Mouse (Mus musculus) midbrain, postnatal 0 days (tissue): ENCODE measurements around the gene Ntm. TPM values are rescaled to one million over a fixed set of nuclear protein-coding genes. Genes with fewer than 3 reads are reported as not detected.

Experiments used
- ATAC-seq: fragments of 200-750 bp; cut with Nextera tagmentation; 2 replicates; pipeline ENCODE4 v1.8.0; 2017; ENCODE audit warnings: moderate number of reproducible peaks, mild to moderate bottlenecking, moderate TSS enrichment, moderate library complexity; ENCODE audit not compliant: low FRiP score
- DNase-seq: peaks from one replicate; pipeline ENCODE4 v3.0.0-alpha.2; 2015; ENCODE audit warnings: low spot score
- H3K27ac ChIP-seq: fragments of 300-500 bp; sonication (generic); 2 replicates; pipeline ENCODE4 v1.5.1; 2014; ENCODE audit warnings: low read depth, mild to moderate bottlenecking, low read length, mixed read lengths
- H3K27me3 ChIP-seq: fragments of 300-500 bp; sonication (generic); 2 replicates; pipeline ENCODE4 v1.6.1; 2014; ENCODE audit warnings: low read length, control low read depth, mixed read lengths; ENCODE audit not compliant: insufficient read depth
- H3K36me3 ChIP-seq: fragments of 300-500 bp; sonication (generic); 2 replicates; pipeline ENCODE4 v1.6.1; 2014; ENCODE audit warnings: low read length, control low read depth, mixed read lengths; ENCODE audit not compliant: insufficient read depth
- H3K4me1 ChIP-seq: fragments of 300-500 bp; sonication (generic); 2 replicates; pipeline ENCODE4 v1.6.1; 2014; ENCODE audit warnings: mild to moderate bottlenecking, control low read depth, antibody characterized with exemption, low read length, mixed read lengths; ENCODE audit not compliant: insufficient read depth
- H3K4me2 ChIP-seq: fragments of 300-500 bp; sonication (generic); 2 replicates; pipeline ENCODE4 v1.6.1; 2014; ENCODE audit warnings: low read depth, mild to moderate bottlenecking, low read length, mixed read lengths; ENCODE audit not compliant: poor library complexity, severe bottlenecking
- H3K4me3 ChIP-seq: fragments of 300-500 bp; sonication (generic); 2 replicates; pipeline ENCODE4 v1.5.1; 2014; ENCODE audit warnings: low read depth, mild to moderate bottlenecking, low read length, moderate library complexity
- H3K9ac ChIP-seq: fragments of 300-500 bp; sonication (generic); replicated peaks from 2 replicates; pipeline ENCODE4 v1.6.1; 2014; ENCODE audit warnings: mild to moderate bottlenecking, low read length, moderate library complexity, mixed read lengths; ENCODE audit not compliant: poor library complexity, severe bottlenecking
- H3K9me3 ChIP-seq: fragments of 300-500 bp; sonication (generic); 2 replicates; pipeline ENCODE4 v1.6.1; 2016; ENCODE audit warnings: low read length, control low read depth
- CTCF ChIP-seq: IDR thresholded peaks from 2 replicates; pipeline ENCODE4 v1.5.1; 2016; ENCODE audit warnings: antibody characterized with exemption, mild to moderate bottlenecking
- WGBS: fragments of 180-500 bp; shearing (Covaris S2); extraction: QIAGEN DNeasy Blood & Tissue Kit; methylation state at CpG from one replicate; pipeline ENCODE4 v1.1.7; 2014; 5-methylcytosine and 5-hydroxymethylcytosine counted together
- polyA plus RNA-seq: library from polyadenylated mRNA; unstranded; fragments of >200 nt; fragmentation: Nextera tagmentation; extraction: Ambion mirVana; gene quantifications from 2 replicates; pipeline ENCODE4 v1.2.1, GENCODE M21; 2015
- total RNA-seq: library from RNA; depleted of rRNA; stranded (reverse); fragments of >200 nt; gene quantifications from 2 replicates; pipeline ENCODE4 v1.2.3, GENCODE M21; 2014

Ntm gene
- total and polyA plus RNA-seq, 2 experiments from 2014 or later = 244 to 322 TPM

- no peaks in the 10 kb centered on the region; the same call in none of the 2 replicates for H3K4me1 ChIP-seq
- H3K27me3 ChIP-seq = no peaks in the 10 kb centered on the region
- H3K4me2 ChIP-seq = no peak overlapping the region
- no peak overlapping the region for H3K9ac ChIP-seq
- H3K9me3 ChIP-seq = no peaks in the 10 kb centered on the region
- H3K4me3 ChIP-seq = no peak overlapping the region
- ATAC-seq = no peak
- WGBS = 87% methylated on average over 3 of the region's 3 CpGs
- no peak for TF ChIP-seq CTCF
- no peaks in the 10 kb centered on the region for H3K36me3 ChIP-seq
- H3K27ac ChIP-seq = no peak overlapping the region
- DNase-seq = no peak
Measured at GRCm38 (mm10) chr9:29776951-29777350, 186.0 kb downstream of the Ntm start.

DNA sequence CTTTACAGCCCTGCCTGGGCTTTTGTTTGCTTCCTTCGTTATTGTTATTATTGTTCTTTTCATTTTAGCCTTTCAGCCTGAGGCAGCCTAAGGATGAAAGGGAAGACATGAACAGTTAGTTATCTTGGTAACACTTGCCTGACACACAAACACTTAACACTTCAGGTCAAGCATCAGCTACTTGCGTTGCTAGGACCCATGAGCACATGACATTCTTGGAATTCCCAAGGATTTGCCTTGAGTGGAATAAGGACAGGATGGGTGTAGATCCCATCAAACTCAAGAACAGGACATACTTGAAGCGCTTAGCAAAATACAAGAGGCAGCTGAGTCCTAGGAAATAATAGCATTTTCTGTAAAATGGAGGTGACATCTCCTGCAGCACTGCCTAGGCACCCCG lies 186.4 kb downstream of the Ntm start:
- no peak overlapping the region for H3K9ac ChIP-seq
- no peaks in the 10 kb centered on the region for H3K36me3 ChIP-seq
- H3K4me1 ChIP-seq = no peaks in the 10 kb centered on the region; the same call in none of the 2 replicates
- no peak overlapping the region for H3K4me3 ChIP-seq
- H3K9me3 ChIP-seq = no peaks in the 10 kb centered on the region
- H3K4me2 ChIP-seq = no peak overlapping the region
- no peak overlapping the region for H3K27ac ChIP-seq
- DNase-seq = no peak
- no peaks in the 10 kb centered on the region for H3K27me3 ChIP-seq
- TF ChIP-seq CTCF = no peak
- ATAC-seq = no peak
- 92% methylated on average over 4 of the region's 4 CpGs for WGBS

GRCm38 (mm10) chr9:29776030-29776429 lies 186.9 kb downstream of the Ntm start:
- ATAC-seq = no peak
- no peak for TF ChIP-seq CTCF
- no peak overlapping the region for H3K27ac ChIP-seq
- no peak for DNase-seq
- H3K4me2 ChIP-seq = no peak overlapping the region
- no peak overlapping the region for H3K9ac ChIP-seq
- no peaks in the 10 kb centered on the region for H3K36me3 ChIP-seq
- H3K27me3 ChIP-seq = no peaks in the 10 kb centered on the region
- no peaks in the 10 kb centered on the region; the same call in none of the 2 replicates for H3K4me1 ChIP-seq
- H3K9me3 ChIP-seq = no peaks in the 10 kb centered on the region
- 92% methylated on average over 4 of the region's 4 CpGs for WGBS
- H3K4me3 ChIP-seq = no peak overlapping the region

DNA sequence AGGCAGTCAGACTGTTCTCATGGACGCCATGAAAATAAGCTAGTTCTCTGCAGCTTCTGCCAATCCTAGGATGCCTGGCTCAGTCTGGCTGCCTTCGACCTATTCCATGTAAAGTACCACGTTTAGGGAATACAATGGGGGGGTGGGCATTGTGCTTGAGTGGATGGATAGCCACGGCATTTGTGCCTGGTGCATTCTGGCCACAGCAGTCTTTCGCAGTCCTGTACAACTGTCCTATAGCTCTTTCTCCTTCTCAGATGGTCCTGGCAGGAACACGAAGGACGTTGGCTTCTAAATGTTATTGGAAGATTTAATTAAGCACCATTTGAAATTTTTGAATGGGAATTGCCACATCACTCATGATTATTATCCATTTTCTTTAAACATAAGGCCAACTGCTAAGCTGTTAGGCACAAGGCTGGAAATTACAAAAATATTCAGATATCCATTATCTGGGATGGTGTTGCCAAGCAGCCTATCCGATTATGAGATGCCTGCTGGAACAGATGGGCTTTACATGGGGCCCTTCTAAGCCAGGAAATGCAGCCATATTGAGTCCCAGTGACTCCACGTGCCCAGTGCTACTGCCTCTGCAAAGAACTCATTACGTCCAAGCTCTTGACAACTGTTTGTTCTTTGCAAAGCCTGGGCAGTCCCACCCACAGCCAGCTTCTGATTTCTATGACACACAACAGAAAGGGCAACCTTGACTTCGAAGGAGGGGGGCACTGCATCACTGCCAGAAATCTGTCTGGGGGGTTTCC lies 190.1 kb downstream of the Ntm start:
- no peaks in the 10 kb centered on the region for H3K9me3 ChIP-seq
- H3K4me1 ChIP-seq = no peaks in the 10 kb centered on the region; the same call in 1 of the 2 replicates
- ATAC-seq (no peak), DNase-seq (peak; percentile 74)
- H3K27ac ChIP-seq = no peak overlapping the region
- no peaks in the 10 kb centered on the region for H3K27me3 ChIP-seq
- TF ChIP-seq CTCF = no peak
- H3K9ac ChIP-seq = no peak overlapping the region
- H3K36me3 ChIP-seq = no peaks in the 10 kb centered on the region
- WGBS = 57% methylated on average over 11 of the region's 11 CpGs
- no peak overlapping the region for H3K4me2 ChIP-seq
- no peak overlapping the region for H3K4me3 ChIP-seq

GRCm38 (mm10) chr9:29771870-29772269 lies 191.1 kb downstream of the Ntm start:
- no peaks in the 10 kb centered on the region; the same call in 1 of the 2 replicates for H3K4me1 ChIP-seq
- no peak overlapping the region for H3K4me3 ChIP-seq
- H3K27me3 ChIP-seq = no peaks in the 10 kb centered on the region
- DNase-seq (no peak), ATAC-seq (no peak)
- no peak overlapping the region for H3K9ac ChIP-seq
- no peaks in the 10 kb centered on the region for H3K36me3 ChIP-seq
- H3K9me3 ChIP-seq = no peaks in the 10 kb centered on the region
- H3K27ac ChIP-seq = no peak overlapping the region
- WGBS = 33% methylated on average over 5 of the region's 5 CpGs
- no peak for TF ChIP-seq CTCF
- H3K4me2 ChIP-seq = no peak overlapping the region

- H3K9me3 ChIP-seq = no peaks in the 10 kb centered on the region
- DNase-seq (no peak), ATAC-seq (no peak)
- H3K27me3 ChIP-seq = no peaks in the 10 kb centered on the region
- no peak overlapping the region for H3K27ac ChIP-seq
- H3K9ac ChIP-seq = no peak overlapping the region
- H3K4me2 ChIP-seq = no peak overlapping the region
- WGBS = 65% methylated on average over 23 of the region's 23 CpGs
- peaks cover 4% of the 10 kb centered on the region; the same call in 1 of the 2 replicates for H3K4me1 ChIP-seq
- no peaks in the 10 kb centered on the region for H3K36me3 ChIP-seq
- TF ChIP-seq CTCF = no peak
- H3K4me3 ChIP-seq = no peak overlapping the region
Measured at GRCm38 (mm10) chr9:29771071-29771785, 191.7 kb downstream of the Ntm start.
